Mouse (Mus musculus): ENCODE measurements around the gene Vbp1. TPM values are rescaled to one million over a fixed set of nuclear protein-coding genes. Genes with fewer than 3 reads are reported as not detected.
"Not testable (repeated sequence)": the region's sequence is repeated elsewhere in the genome, so short reads cannot be mapped to it uniquely, and the experiment has no call there.

The Vbp1 gene
- polyA plus RNA-seq (2014; fragmentation: Nextera tagmentation; extraction: Ambion mirVana): 179 and 180 TPM in 2 replicates

- H3K27me3 ChIP-seq (ENCODE audit: control insufficient read depth, insufficient read depth, low read length): no peaks in the 10 kb centered on the region
- H3K9ac ChIP-seq (ENCODE audit: low read depth, low read length): peak within 1 kb of the TSS; percentile 77
- WGBS (ENCODE audit: insufficient replicate concordance): 13% methylated on average over 37 of the region's 37 CpGs
Measured at GRCm38 (mm10) chrX:75514179-75514972, at the start of gene Vbp1. Gene Vbp1 (plus strand): TSS chrX:75514299.

GRCm38 (mm10) chrX:75475182-75475644 lies 38.9 kb upstream of the Vbp1 start:
- not testable (repeated sequence) for H3K27ac ChIP-seq (ENCODE audit: low read depth, low read length); H3K36me3 ChIP-seq (ENCODE audit: control insufficient read depth, insufficient read depth, low read length); H3K9ac ChIP-seq (ENCODE audit: low read depth, low read length); H3K4me1 ChIP-seq (ENCODE audit: control insufficient read depth, insufficient read depth, low read length); H3K9me3 ChIP-seq (replicated peaks; ENCODE audit: control insufficient read depth, low read length); H3K27me3 ChIP-seq (ENCODE audit: control insufficient read depth, insufficient read depth, low read length)
- peak overlapping the region; percentile 28 for H3K4me3 ChIP-seq (ENCODE audit: low read depth, low read length)
- peak overlapping the region; percentile 54 for H3K4me2 ChIP-seq
- peak; percentile 35; the same call in 1 of the 2 replicates for ATAC-seq (replicated peaks; ENCODE audit: insufficient number of reproducible peaks, low FRiP score, low TSS enrichment)
- 22% methylated on average over 37 of the region's 37 CpGs for WGBS (ENCODE audit: insufficient replicate concordance)

More at GRCm38 (mm10) chrX:75514179-75514972, at the start of gene Vbp1:
- no peaks in the 10 kb centered on the region for H3K36me3 ChIP-seq (ENCODE audit: control insufficient read depth, insufficient read depth, low read length)
- peak within 1 kb of the TSS; percentile 50 for H3K4me2 ChIP-seq
- ATAC-seq (replicated peaks; ENCODE audit: insufficient number of reproducible peaks, low FRiP score, low TSS enrichment): peak; percentile 97
- no peaks in the 10 kb centered on the region for H3K4me1 ChIP-seq (ENCODE audit: control insufficient read depth, insufficient read depth, low read length)
- no peaks in the 10 kb centered on the region for H3K9me3 ChIP-seq (replicated peaks; ENCODE audit: control insufficient read depth, low read length)
- H3K4me3 ChIP-seq (ENCODE audit: low read depth, low read length): peak within 1 kb of the TSS; percentile 60
- peak within 1 kb of the TSS; percentile 87 for H3K27ac ChIP-seq (ENCODE audit: low read depth, low read length)

- Histone ChIP-seq H3K4me1 (ENCODE audit: control insufficient read depth, insufficient read depth, low read length) (no peaks in the 10 kb centered on the region), H3K4me3 (ENCODE audit: low read depth, low read length) (no peak overlapping the region), H3K36me3 (ENCODE audit: control insufficient read depth, insufficient read depth, low read length) (no peaks in the 10 kb centered on the region), H3K27me3 (ENCODE audit: control insufficient read depth, insufficient read depth, low read length) (no peaks in the 10 kb centered on the region), H3K9ac (ENCODE audit: low read depth, low read length) (no peak overlapping the region), H3K9me3 (replicated peaks; ENCODE audit: control insufficient read depth, low read length) (no peaks in the 10 kb centered on the region), H3K4me2 (no peak overlapping the region), H3K27ac (ENCODE audit: low read depth, low read length) (no peak overlapping the region)
- 75% methylated on average over 1 of the region's 1 CpGs for WGBS (ENCODE audit: insufficient replicate concordance)
- no peak for ATAC-seq (replicated peaks; ENCODE audit: insufficient number of reproducible peaks, low FRiP score, low TSS enrichment)
Measured at GRCm38 (mm10) chrX:75489886-75490285, 24.2 kb upstream of the Vbp1 start.

- peak; percentile 11; the same call in 1 of the 2 replicates for ATAC-seq (replicated peaks; ENCODE audit: insufficient number of reproducible peaks, low FRiP score, low TSS enrichment)
- peak overlapping the region; percentile 43; the same call in 1 of the 2 replicates for H3K4me2 ChIP-seq
- H3K4me3 ChIP-seq (ENCODE audit: low read depth, low read length): peak overlapping the region; percentile 60
- WGBS (ENCODE audit: insufficient replicate concordance): 28% methylated on average over 3 of the region's 3 CpGs
- H3K9ac ChIP-seq (ENCODE audit: low read depth, low read length): no peak overlapping the region
- H3K4me1 ChIP-seq (ENCODE audit: control insufficient read depth, insufficient read depth, low read length): no peaks in the 10 kb centered on the region
- H3K27me3 ChIP-seq (ENCODE audit: control insufficient read depth, insufficient read depth, low read length): no peaks in the 10 kb centered on the region
- H3K36me3 ChIP-seq (ENCODE audit: control insufficient read depth, insufficient read depth, low read length): no peaks in the 10 kb centered on the region
- H3K9me3 ChIP-seq (replicated peaks; ENCODE audit: control insufficient read depth, low read length): no peaks in the 10 kb centered on the region
- no peak overlapping the region for H3K27ac ChIP-seq (ENCODE audit: low read depth, low read length)
Measured at GRCm38 (mm10) chrX:75513787-75514178, 316 bp upstream of the Vbp1 start.

GRCm38 (mm10) chrX:75577582-75578324 lies 63.7 kb downstream of the Vbp1 start, which contains the start of gene Rab39b:
Gene Rab39b (minus strand): TSS chrX:75578231.
- peak within 1 kb of the TSS; percentile 52; the same call in 1 of the 2 replicates for H3K9ac ChIP-seq (ENCODE audit: low read depth, low read length)
- WGBS (ENCODE audit: insufficient replicate concordance): 11% methylated on average over 41 of the region's 41 CpGs
- no peak for ATAC-seq (replicated peaks; ENCODE audit: insufficient number of reproducible peaks, low FRiP score, low TSS enrichment)

GRCm38 (mm10) chrX:75578539-75578938 lies 64.4 kb downstream of the Vbp1 start:
- Histone ChIP-seq H3K27ac (ENCODE audit: low read depth, low read length) (no peak overlapping the region), H3K4me3 (ENCODE audit: low read depth, low read length) (no peak overlapping the region), H3K36me3 (ENCODE audit: control insufficient read depth, insufficient read depth, low read length) (no peaks in the 10 kb centered on the region), H3K4me2 (no peak overlapping the region), H3K4me1 (ENCODE audit: control insufficient read depth, insufficient read depth, low read length) (no peaks in the 10 kb centered on the region), H3K9ac (ENCODE audit: low read depth, low read length) (no peak overlapping the region), H3K9me3 (replicated peaks; ENCODE audit: control insufficient read depth, low read length) (no peaks in the 10 kb centered on the region), H3K27me3 (ENCODE audit: control insufficient read depth, insufficient read depth, low read length) (no peaks in the 10 kb centered on the region)
- no peak for ATAC-seq (replicated peaks; ENCODE audit: insufficient number of reproducible peaks, low FRiP score, low TSS enrichment)
- 88% methylated on average over 2 of the region's 2 CpGs for WGBS (ENCODE audit: insufficient replicate concordance)

More at GRCm38 (mm10) chrX:75577582-75578324, 63.7 kb downstream of the Vbp1 start, which contains the start of gene Rab39b:
- H3K36me3 ChIP-seq (ENCODE audit: control insufficient read depth, insufficient read depth, low read length): no peaks in the 10 kb centered on the region
- peak within 1 kb of the TSS; percentile 62 for H3K4me2 ChIP-seq
- H3K27me3 ChIP-seq (ENCODE audit: control insufficient read depth, insufficient read depth, low read length): no peaks in the 10 kb centered on the region
- H3K4me1 ChIP-seq (ENCODE audit: control insufficient read depth, insufficient read depth, low read length): no peaks in the 10 kb centered on the region
- peak within 1 kb of the TSS; percentile 43 for H3K4me3 ChIP-seq (ENCODE audit: low read depth, low read length)
- no peak within 1 kb of the TSS for H3K27ac ChIP-seq (ENCODE audit: low read depth, low read length)
- no peaks in the 10 kb centered on the region for H3K9me3 ChIP-seq (replicated peaks; ENCODE audit: control insufficient read depth, low read length)

Other genes starting within 250 kb of the Vbp1 start
- 69.9 and 71.3 TPM in 2 replicates for gene Fundc2, start 131.9 kb upstream of the Vbp1 start, polyA plus RNA-seq (2014; fragmentation: Nextera tagmentation; extraction: Ambion mirVana)
- gene F8, start 131.7 kb upstream of the Vbp1 start, polyA plus RNA-seq (2014; fragmentation: Nextera tagmentation; extraction: Ambion mirVana): 1.4 and 2.5 TPM in 2 replicates
- 15.8 and 18.7 TPM in 2 replicates for gene Cmc4, start 97.7 kb upstream of the Vbp1 start, polyA plus RNA-seq (2014; fragmentation: Nextera tagmentation; extraction: Ambion mirVana)
- 7.0 and 8.3 TPM in 2 replicates for gene Mtcp1, start 97.7 kb upstream of the Vbp1 start, polyA plus RNA-seq (2014; fragmentation: Nextera tagmentation; extraction: Ambion mirVana)
- gene Brcc3, start 97.7 kb upstream of the Vbp1 start, polyA plus RNA-seq (2014; fragmentation: Nextera tagmentation; extraction: Ambion mirVana): 51.8 and 53.1 TPM in 2 replicates
- 0.84 TPM in 2 replicates for gene Rab39b, start 63.9 kb downstream of the Vbp1 start, polyA plus RNA-seq (2014; fragmentation: Nextera tagmentation; extraction: Ambion mirVana)

Measured in heart, embryonic 11.5 days (tissue).